Mouse (Mus musculus): ENCODE measurements around the gene Erlec1. TPM values are rescaled to one million over a fixed set of nuclear protein-coding genes. Genes with fewer than 3 reads are reported as not detected.

Erlec1 gene
- polyA plus RNA-seq, 1 experiment from 2014 or later = 15.0 TPM

DNA sequence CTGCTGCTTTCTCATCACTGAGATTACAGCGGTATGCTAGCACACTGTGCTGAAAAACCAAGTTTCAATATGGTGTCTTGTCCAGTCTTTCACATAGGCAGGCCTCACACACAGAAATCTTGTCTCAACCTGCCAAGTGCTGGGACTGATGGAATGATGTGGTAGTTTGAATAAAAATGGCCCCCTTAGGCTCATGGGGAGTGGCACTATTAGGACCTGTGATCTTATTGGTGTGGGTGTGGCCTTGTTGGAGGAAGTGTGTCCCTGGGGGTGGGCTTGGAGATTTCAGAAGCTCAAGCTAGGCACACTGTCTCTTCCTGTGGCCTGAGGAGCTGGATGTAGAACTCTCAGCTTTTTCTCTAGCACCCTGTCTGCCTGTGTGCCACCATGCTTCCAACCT lies 57.9 kb downstream of the Erlec1 start:
- ATAC-seq (ENCODE audit: low read depth) = no peak
- 94% methylated on average over 1 of the region's 1 CpGs for WGBS
- Histone ChIP-seq H3K4me1 (ENCODE audit: control insufficient read depth, insufficient read depth, low read length) (no peaks in the 10 kb centered on the region), H3K9ac (replicated peaks; ENCODE audit: low read depth, low read length) (no peak overlapping the region), H3K27ac (ENCODE audit: low read depth, low read length) (no peak overlapping the region), H3K4me2 (ENCODE audit: low read depth, low read length) (no peak overlapping the region), H3K9me3 (ENCODE audit: control insufficient read depth, low read length) (no peaks in the 10 kb centered on the region), H3K4me3 (ENCODE audit: low read depth, low read length) (no peak overlapping the region), H3K27me3 (ENCODE audit: control insufficient read depth, insufficient read depth, low read length) (no peaks in the 10 kb centered on the region), H3K36me3 (ENCODE audit: control insufficient read depth, insufficient read depth, low read length) (no peaks in the 10 kb centered on the region)

DNA sequence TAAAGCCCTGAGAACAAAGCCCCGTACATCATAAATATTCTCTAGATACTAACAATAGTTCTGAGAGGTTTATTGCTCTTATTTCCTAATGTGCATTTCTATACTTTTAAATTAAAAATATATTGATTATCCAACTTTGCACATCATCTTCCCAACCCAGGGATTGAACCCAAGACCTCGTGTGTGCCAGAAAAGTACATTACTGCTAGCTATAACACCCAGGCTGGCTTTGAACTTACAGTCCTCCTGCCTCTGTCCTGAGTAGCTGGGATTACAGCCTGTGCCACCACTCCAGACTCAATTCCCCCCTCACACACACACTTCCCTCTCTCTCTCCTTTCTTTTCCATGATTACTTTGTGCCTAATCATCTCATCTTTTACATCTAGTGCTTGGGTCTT lies 66.0 kb downstream of the Erlec1 start:
- H3K27me3 ChIP-seq (ENCODE audit: control insufficient read depth, insufficient read depth, low read length) = no peaks in the 10 kb centered on the region
- no peak overlapping the region for H3K9ac ChIP-seq (replicated peaks; ENCODE audit: low read depth, low read length)
- no peak for ATAC-seq (ENCODE audit: low read depth)
- no peaks in the 10 kb centered on the region for H3K9me3 ChIP-seq (ENCODE audit: control insufficient read depth, low read length)
- H3K4me1 ChIP-seq (ENCODE audit: control insufficient read depth, insufficient read depth, low read length) = no peaks in the 10 kb centered on the region
- no peaks in the 10 kb centered on the region for H3K36me3 ChIP-seq (ENCODE audit: control insufficient read depth, insufficient read depth, low read length)
- 82% methylated on average over 2 of the region's 2 CpGs for WGBS
- H3K4me3 ChIP-seq (ENCODE audit: low read depth, low read length) = no peak overlapping the region
- H3K27ac ChIP-seq (ENCODE audit: low read depth, low read length) = no peak overlapping the region
- no peak overlapping the region for H3K4me2 ChIP-seq (ENCODE audit: low read depth, low read length)

- Histone ChIP-seq H3K9ac (replicated peaks; ENCODE audit: low read depth, low read length) (peak within 1 kb of the TSS; percentile 56), H3K4me2 (ENCODE audit: low read depth, low read length) (peak within 1 kb of the TSS; percentile 49), H3K4me3 (ENCODE audit: low read depth, low read length) (peak within 1 kb of the TSS; percentile 41), H3K36me3 (ENCODE audit: control insufficient read depth, insufficient read depth, low read length) (no peaks in the 10 kb centered on the region), H3K27ac (ENCODE audit: low read depth, low read length) (peak within 1 kb of the TSS; percentile 55), H3K9me3 (ENCODE audit: control insufficient read depth, low read length) (no peaks in the 10 kb centered on the region), H3K27me3 (ENCODE audit: control insufficient read depth, insufficient read depth, low read length) (no peaks in the 10 kb centered on the region), H3K4me1 (ENCODE audit: control insufficient read depth, insufficient read depth, low read length) (no peaks in the 10 kb centered on the region)
- peak; percentile 97 for ATAC-seq (ENCODE audit: low read depth)
- WGBS = 3% methylated on average over 41 of the region's 41 CpGs
Measured at GRCm38 (mm10) chr11:30885171-30885871, 68.8 kb downstream of the Erlec1 start, which contains the start of the genes Gpr75 and Asb3. Gpr75 (plus strand) TSS chr11:30885358. Asb3 (plus strand) TSS chr11:30885416.

Other genes starting within 250 kb of the Erlec1 start
- gene Psme4, start 182.6 kb downstream of the Erlec1 start, polyA plus RNA-seq (2014; fragmentation: Nextera tagmentation; extraction: Ambion mirVana) = 27.2 and 28.1 TPM in 2 replicates
- gene Gpr75, start 69.0 kb downstream of the Erlec1 start, polyA plus RNA-seq (2014; fragmentation: Nextera tagmentation; extraction: Ambion mirVana) = 9.5 TPM in 2 replicates
- gene Asb3, start 68.9 kb downstream of the Erlec1 start, polyA plus RNA-seq (2014; fragmentation: Nextera tagmentation; extraction: Ambion mirVana) = 30.3 and 35.4 TPM in 2 replicates
- gene Chac2, start 32.0 kb upstream of the Erlec1 start, polyA plus RNA-seq (2014; fragmentation: Nextera tagmentation; extraction: Ambion mirVana) = 33.4 and 35.6 TPM in 2 replicates
- not detected in 2 replicates for gene Gm17332, start 228.1 kb upstream of the Erlec1 start, polyA plus RNA-seq (2014; fragmentation: Nextera tagmentation; extraction: Ambion mirVana)